Mouse (Mus musculus) E14TG2a.4 (cell line): Measurements from ENCODE around the gene Stxbp6.

Experiments
- CTCF ChIP-seq: conservative IDR thresholded peaks from 2 replicates; pipeline ENCODE4 v1.5.1; 2014; ENCODE audit warnings: low read length
- NANOG ChIP-seq: IDR thresholded peaks from 2 replicates; pipeline ENCODE4 v1.6.1; 2014; ENCODE audit warnings: borderline replicate concordance, low read length, mixed read lengths
- POU5F1 ChIP-seq: IDR thresholded peaks from 2 replicates; pipeline ENCODE4 v1.6.1; 2014; ENCODE audit warnings: low read length, borderline replicate concordance

DNA sequence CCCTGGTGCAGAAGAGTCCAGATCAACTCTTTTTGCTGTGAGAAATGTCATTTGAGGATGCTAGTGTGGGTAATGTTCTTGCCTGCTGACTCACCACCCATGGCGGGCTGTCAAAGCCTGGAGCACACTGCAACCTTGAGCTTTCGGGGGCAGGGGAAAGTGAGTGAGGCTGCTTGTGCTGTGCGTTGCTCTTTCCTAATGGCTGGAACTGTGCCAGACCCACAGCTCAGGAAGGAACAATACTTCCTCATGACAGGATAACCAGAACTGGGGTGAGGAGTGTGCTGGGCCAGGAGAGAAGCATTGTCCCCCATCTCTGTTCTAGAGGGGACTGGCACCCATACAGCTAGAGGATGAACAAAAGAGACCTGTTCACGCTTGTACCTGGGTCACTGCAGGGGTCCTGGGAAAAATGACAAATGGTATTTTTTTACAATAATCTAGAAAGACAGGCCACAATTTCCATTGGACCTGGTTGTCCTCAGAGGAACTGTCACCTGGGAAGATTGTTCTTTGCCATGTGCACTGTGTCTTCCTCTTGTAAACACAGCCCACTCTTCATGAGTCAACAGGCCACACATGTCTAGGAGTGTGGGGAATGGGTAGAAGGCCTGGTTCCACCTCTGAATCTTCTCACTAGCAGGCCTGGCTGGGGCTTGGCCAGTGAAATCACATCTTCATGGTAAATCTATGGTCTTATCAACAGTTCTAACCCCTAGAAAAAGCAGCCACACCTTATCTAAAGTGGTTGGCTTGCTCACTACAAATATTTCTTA, 216.2 kb downstream of the Stxbp6 start:
- TF ChIP-seq NANOG (no peak), CTCF (no peak), POU5F1 (no peak)
